Mouse (Mus musculus) CH12.LX (cell line): Measurements from ENCODE around the gene Plek2. TPM values are rescaled to one million over a fixed set of nuclear protein-coding genes. Genes with fewer than 3 reads are reported as not detected.

Experiments used
- DNase-seq: peaks from one replicate; pipeline ENCODE4 v3.0.0-alpha.2; 2013; ENCODE audit errors: extremely low read depth
- H3K27ac ChIP-seq: 2 replicates; pipeline ENCODE4 v1.5.1; 2012; ENCODE audit warnings: low read depth, mild to moderate bottlenecking, control low read depth, moderate library complexity; ENCODE audit not compliant: insufficient read depth
- H3K27me3 ChIP-seq: replicated peaks from 2 replicates; pipeline ENCODE3; 2012; ENCODE audit warnings: inconsistent platforms
- H3K36me3 ChIP-seq, 2 experiments: replicated peaks in 1 of 2; 2 replicates each; pipeline versions ENCODE3 to v1.6.1; 2012; ENCODE audit warnings: inconsistent platforms in 1 of 2, low read length in 1 of 2, mild to moderate bottlenecking in 1 of 2, mixed read lengths in 1 of 2, moderate library complexity in 1 of 2; ENCODE audit not compliant: control insufficient read depth in 1 of 2, insufficient read depth in 1 of 2
- H3K4me1 ChIP-seq, 2 experiments: 2 replicates each; pipeline ENCODE4 v1.6.1; 2012; ENCODE audit warnings: inconsistent platforms in 1 of 2, moderate library complexity in 1 of 2; ENCODE audit not compliant: insufficient read depth in 2 of 2, control insufficient read depth in 1 of 2
- H3K4me2 ChIP-seq: 2 replicates; pipeline ENCODE4 v1.6.1; 2012; ENCODE audit warnings: low read depth, mild to moderate bottlenecking, control low read depth; ENCODE audit not compliant: poor library complexity, insufficient read depth, severe bottlenecking
- H3K4me3 ChIP-seq, 3 experiments: fragments of 150-350 bp in 1 of 3; sonication (generic) in 1 of 3; replicated peaks in 1 of 3; 2 replicates each; pipeline versions ENCODE3 to v1.5.1; 2011 to 2012; ENCODE audit warnings: low read depth in 2 of 3, low read length in 2 of 3, mild to moderate bottlenecking in 2 of 3, moderate library complexity in 2 of 3, control low read depth in 1 of 3, improper control_type of control experiment in 1 of 3, inconsistent platforms in 1 of 3, mixed read lengths in 1 of 3; ENCODE audit not compliant: poor library complexity in 1 of 3
- H3K79me2 ChIP-seq: replicated peaks from 2 replicates; pipeline ENCODE4 v1.6.1; 2012; ENCODE audit warnings: mild to moderate bottlenecking, moderate library complexity; ENCODE audit not compliant: control insufficient read depth, poor library complexity, insufficient read depth, severe bottlenecking; ENCODE audit errors: extremely low read depth
- H3K9ac ChIP-seq: 2 replicates; pipeline ENCODE4 v1.6.1; 2012; ENCODE audit warnings: low read depth, mild to moderate bottlenecking, control low read depth, moderate library complexity; ENCODE audit not compliant: insufficient read depth
- H3K9me3 ChIP-seq: replicated peaks from 2 replicates; pipeline ENCODE3; 2012; ENCODE audit warnings: low read length, inconsistent platforms, mixed read lengths
- BHLHE40 ChIP-seq: IDR thresholded peaks from 2 replicates; pipeline ENCODE4 v1.6.1; 2011; ENCODE audit warnings: mild to moderate bottlenecking, low read depth, low read length, improper control_type of control experiment
- CHD1 ChIP-seq: IDR thresholded peaks from 2 replicates; pipeline ENCODE4 v1.6.1; 2012; ENCODE audit warnings: low read depth, low read length, improper control_type of control experiment, inconsistent platforms
- E2F4 ChIP-seq: IDR thresholded peaks from 2 replicates; pipeline ENCODE4 v1.6.1; 2011; ENCODE audit warnings: low read depth, low read length, improper control_type of control experiment; ENCODE audit not compliant: insufficient replicate concordance
- JUND ChIP-seq: conservative IDR thresholded peaks from 2 replicates; pipeline ENCODE4 v1.6.1; 2011; ENCODE audit warnings: low read depth, low read length, improper control_type of control experiment
- MAX ChIP-seq: IDR thresholded peaks from 2 replicates; pipeline ENCODE4 v1.6.1; 2011; ENCODE audit warnings: low read length, improper control_type of control experiment
- MEF2A ChIP-seq: IDR thresholded peaks from 2 replicates; pipeline ENCODE4 v1.6.1; 2014; ENCODE audit warnings: low read depth, mild to moderate bottlenecking, inconsistent platforms, low read length, improper control_type of control experiment, borderline replicate concordance
- MXI1 ChIP-seq: IDR thresholded peaks from 2 replicates; pipeline ENCODE4 v1.6.1; 2011; ENCODE audit warnings: mild to moderate bottlenecking, low read depth, low read length, improper control_type of control experiment
- MYC ChIP-seq: IDR thresholded peaks from 2 replicates; pipeline ENCODE4 v1.6.1; 2011; ENCODE audit warnings: low read depth, mild to moderate bottlenecking, improper control_type of control experiment, low read length
- NELFE ChIP-seq: IDR thresholded peaks from 2 replicates; pipeline ENCODE4 v1.6.1; 2011; ENCODE audit warnings: low read depth, low read length, improper control_type of control experiment
- POLR2A ChIP-seq: IDR thresholded peaks from 2 replicates; pipeline ENCODE4 v1.6.1; 2011; ENCODE audit warnings: low read depth, mild to moderate bottlenecking, improper control_type of control experiment, low read length
- POLR2AphosphoS2 ChIP-seq: IDR thresholded peaks from 2 replicates; pipeline ENCODE4 v1.6.1; 2011; ENCODE audit warnings: low read depth, low read length, improper control_type of control experiment
- SIN3A ChIP-seq: IDR thresholded peaks from 2 replicates; pipeline ENCODE4 v1.6.1; 2012; ENCODE audit warnings: low read length, improper control_type of control experiment, inconsistent platforms
- TBP ChIP-seq: conservative IDR thresholded peaks from 2 replicates; pipeline ENCODE4 v1.6.1; 2011; ENCODE audit warnings: low read depth, low read length, improper control_type of control experiment
- TCF12 ChIP-seq: IDR thresholded peaks from 2 replicates; pipeline ENCODE4 v1.6.1; 2014; ENCODE audit warnings: low read depth, mild to moderate bottlenecking, inconsistent platforms, low read length, improper control_type of control experiment
- USF1 ChIP-seq: IDR thresholded peaks from 2 replicates; pipeline ENCODE4 v1.6.1; 2014; ENCODE audit warnings: low read depth, mild to moderate bottlenecking, inconsistent platforms, low read length, improper control_type of control experiment
- ZMIZ1 ChIP-seq: IDR thresholded peaks from 2 replicates; pipeline ENCODE4 v1.6.1; 2012; ENCODE audit warnings: low read depth, mild to moderate bottlenecking, inconsistent platforms, low read length, improper control_type of control experiment
- dilution Hi-C: fragments of 300-500 bp; cut with MboI; formaldehyde crosslinking; loops from 2 replicates; pipeline ENCODE4 v1.14.3; 2020; ENCODE audit warnings: low sequenced_read_pairs; ENCODE audit not compliant: extremely low pct_unique_long_range_greater_than_20kb, extremely low pct_ligation_motif_present
- in situ Hi-C: fragments of 300-500 bp; cut with MboI; formaldehyde crosslinking; loops from 3 replicates; pipeline ENCODE4 v1.14.3; 2019; ENCODE audit warnings: low sequenced_read_pairs, low pct_ligation_motif_present, low pct_unique_long_range_greater_than_20kb, mixed read lengths
- polyA plus RNA-seq: library from polyadenylated mRNA; unstranded; fragments of >175 nt; gene quantifications from 2 replicates; pipeline ENCODE4 v1.2.1, GENCODE M21; 2012; ENCODE audit warnings: low read depth; ENCODE audit not compliant: insufficient read length
- total RNA-seq, 2 experiments: library from RNA; depleted of rRNA; stranded (reverse); fragments of 300-350 nt in 1 of 2; fragments of >200 nt in 1 of 2; gene quantifications; 2 replicates each; pipeline ENCODE4 v1.2.3; 2012 to 2014

Plek2 gene
- total and polyA plus RNA-seq, 3 experiments = 0.85 TPM; not detected in 2

DNA sequence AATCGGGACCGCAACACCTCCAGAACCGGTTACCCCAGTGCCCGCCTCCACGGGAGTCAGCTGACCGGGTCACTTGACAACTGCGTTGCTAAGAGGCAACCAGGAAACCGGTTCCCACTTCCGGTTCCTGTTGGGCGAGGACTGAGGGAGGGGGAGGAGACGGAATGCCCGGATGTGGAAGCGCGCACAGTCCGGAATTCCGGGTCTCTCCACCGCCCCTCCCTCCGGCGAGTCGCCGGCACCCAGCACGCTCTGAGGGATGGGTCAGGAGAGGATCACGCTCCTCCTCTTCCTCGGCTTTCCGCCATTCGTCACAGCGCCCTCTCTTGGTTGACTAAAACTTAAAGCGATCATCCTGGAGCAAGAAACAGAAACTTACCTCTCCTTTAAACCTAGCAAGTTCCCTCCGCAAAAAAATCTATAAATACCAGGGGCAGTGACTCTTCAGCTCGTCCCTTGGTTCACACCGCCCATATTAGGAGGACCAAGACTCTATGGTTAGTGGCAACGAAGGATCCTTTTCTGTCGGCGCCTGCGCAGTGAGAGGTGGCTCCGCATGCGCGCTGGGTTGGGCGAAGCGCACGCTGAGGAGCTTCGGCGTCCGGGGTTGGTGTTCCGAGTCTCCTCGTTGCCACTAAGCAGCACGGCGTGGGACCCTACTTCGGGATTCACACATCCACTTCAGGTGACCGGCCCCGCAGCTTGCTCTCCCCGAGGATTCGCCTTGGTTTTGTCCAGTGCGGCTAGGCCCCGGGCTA, 45.1 kb downstream of the Plek2 start, which contains the start of the genes Atp6v1d and Eif2s1 (continued):
- peak; percentile 92 for TF ChIP-seq USF1
- peak; percentile 94 for TF ChIP-seq MAX
- peak; percentile 82 for TF ChIP-seq TBP
- 0 out of 2 replicates have a peak, but pooled peaks have one; percentile 75 for TF ChIP-seq E2F4
- TF ChIP-seq TCF12 = peak; percentile 89
- no peak for TF ChIP-seq JUND
- peak; percentile 29; the same call in 1 of the 2 replicates for TF ChIP-seq MEF2A
- TF ChIP-seq CHD1 = no peak
- TF ChIP-seq SIN3A = peak; percentile 95
- peak; percentile 88 for TF ChIP-seq MXI1

DNA sequence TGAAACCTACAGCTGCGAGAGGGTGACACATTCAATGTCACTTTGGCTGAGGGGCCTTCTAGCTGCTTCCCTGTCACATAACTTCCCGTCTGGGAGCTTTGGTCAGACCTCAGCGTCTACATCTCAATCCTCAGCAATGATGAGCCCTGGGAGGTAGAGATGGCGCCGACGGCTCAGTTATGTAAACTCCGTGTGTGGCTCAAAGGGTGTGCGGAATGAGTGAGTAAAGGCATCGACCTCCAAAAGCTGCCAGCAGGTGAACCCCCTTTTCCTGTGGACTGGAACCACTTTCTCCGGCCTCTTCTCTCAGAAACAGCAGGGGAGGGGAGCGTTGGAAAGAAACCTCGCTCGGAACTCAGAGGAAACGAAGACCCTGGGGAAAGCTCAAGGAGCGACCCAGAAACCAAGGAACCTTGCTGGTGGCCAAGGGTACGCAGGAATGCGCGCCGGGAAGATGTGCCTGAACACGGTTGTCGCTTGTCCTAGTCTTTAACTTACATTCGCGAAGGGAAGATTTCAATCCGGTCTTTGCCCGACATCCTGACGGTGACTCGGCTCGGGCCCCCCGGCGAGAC, 45.8 kb downstream of the Plek2 start:
- Histone ChIP-seq H3K27ac (no peak overlapping the region), H3K4me2 (peak overlapping the region; percentile 74), H3K27me3 (no peaks in the 10 kb centered on the region), H3K79me2 (peaks cover 49% of the 10 kb centered on the region), H3K9ac (peak overlapping the region; percentile 85), H3K4me3 (peak overlapping the region; percentile 74 to 85 (median 82)), H3K9me3 (no peaks in the 10 kb centered on the region), H3K36me3 (peaks cover 4 to 32% of the 10 kb centered on the region in 2 experiments), H3K4me1 (peaks cover 7 to 44% of the 10 kb centered on the region in 2 experiments; a peak in 3 of 4 replicates)
- in situ Hi-C loops (loop anchor here (25.0 kb wide), 1 partner anchor 649 kb away; no protein-coding TSS in a partner anchor), dilution Hi-C loops (no loop called here)
- DNase-seq = peak; percentile 41
- TF ChIP-seq ZMIZ1 (0 out of 2 replicates have a peak, but pooled peaks have one; percentile 40), NELFE (0 out of 2 replicates have a peak, but pooled peaks have one; percentile 45), POLR2A (peak; percentile 44), MAX (peak; percentile 12; the same call in 1 of the 2 replicates), BHLHE40 (no peak), MXI1 (0 out of 2 replicates have a peak, but pooled peaks have one; percentile 28)

DNA sequence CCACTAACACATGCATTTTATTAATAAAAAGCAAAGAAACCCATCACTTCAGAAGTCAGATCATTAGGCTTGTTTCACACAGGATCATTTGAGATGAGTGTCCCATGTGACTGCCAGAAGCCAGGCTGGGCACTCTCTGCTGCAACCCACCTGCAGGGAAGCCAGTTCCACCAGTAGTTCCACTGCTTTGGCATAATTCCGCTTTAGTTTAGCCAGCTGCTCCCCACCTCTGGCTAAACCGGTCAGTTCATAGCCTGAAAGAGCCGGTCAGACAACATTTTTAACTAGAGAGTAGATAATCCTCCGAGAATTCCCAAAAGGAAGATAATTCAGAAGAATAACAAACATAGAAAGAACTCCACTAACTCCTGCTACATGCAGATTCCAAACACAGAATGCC, 58.5 kb downstream of the Plek2 start:
- no peaks in the 10 kb centered on the region for H3K9me3 ChIP-seq
- no peak overlapping the region for H3K4me3 ChIP-seq
- no peak overlapping the region for H3K27ac ChIP-seq
- H3K27me3 ChIP-seq = no peaks in the 10 kb centered on the region
- H3K4me2 ChIP-seq = no peak overlapping the region
- TF ChIP-seq MAX = no peak
- no peak for TF ChIP-seq CHD1
- TF ChIP-seq MYC = no peak
- no peak for TF ChIP-seq POLR2AphosphoS2
- dilution Hi-C loops (no loop called here), in situ Hi-C loops (no loop called here)
- peaks cover 33 to 63% of the 10 kb centered on the region in 2 experiments for H3K36me3 ChIP-seq
- no peak for DNase-seq
- no peaks in the 10 kb centered on the region for H3K79me2 ChIP-seq
- H3K9ac ChIP-seq = no peak overlapping the region
- no peaks in the 10 kb centered on the region for H3K4me1 ChIP-seq
